Mouse (Mus musculus) A20 (cell line): ENCODE measurements at regions not wholly inside any gene's neighbourhood (a gene's known extent, or its start where the extent isn't known, plus 50 kb on each side); places are given as distances from the start of the nearest gene placed in this dataset.
A peak's percentile ranks its signal among the peaks of the same experiment; 100 is the strongest.

Experiments used
- DNase-seq: peaks from one replicate; pipeline ENCODE4 v3.0.0-alpha.2; 2011; ENCODE audit warnings: low read depth, low spot score

DNA sequence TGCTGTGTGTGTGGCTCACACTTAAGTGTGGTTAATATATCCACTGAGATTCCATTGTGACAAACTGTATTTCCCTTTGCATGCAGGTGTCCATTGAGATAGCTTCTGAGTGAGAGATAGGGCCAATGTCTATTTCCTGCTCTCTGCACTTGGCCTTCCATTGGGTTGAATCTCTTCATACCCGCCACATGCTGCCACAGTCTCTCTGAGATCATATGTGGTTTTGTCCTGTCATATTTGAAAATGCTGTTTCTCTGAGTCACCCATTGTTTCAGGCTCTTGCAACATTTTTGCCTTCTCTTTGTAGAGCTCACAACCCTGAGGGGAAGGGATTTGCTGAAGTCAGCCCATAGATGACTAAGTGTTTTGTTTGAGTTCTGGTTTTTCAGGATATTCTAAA lies 2081.3 kb downstream of the Olfm4 start:
- DNase-seq = no peak

- no peak for DNase-seq
These were observed 2117.8 kb downstream of the Olfm4 start for GRCm38 (mm10) chr14:82101643-82102042.

DNA sequence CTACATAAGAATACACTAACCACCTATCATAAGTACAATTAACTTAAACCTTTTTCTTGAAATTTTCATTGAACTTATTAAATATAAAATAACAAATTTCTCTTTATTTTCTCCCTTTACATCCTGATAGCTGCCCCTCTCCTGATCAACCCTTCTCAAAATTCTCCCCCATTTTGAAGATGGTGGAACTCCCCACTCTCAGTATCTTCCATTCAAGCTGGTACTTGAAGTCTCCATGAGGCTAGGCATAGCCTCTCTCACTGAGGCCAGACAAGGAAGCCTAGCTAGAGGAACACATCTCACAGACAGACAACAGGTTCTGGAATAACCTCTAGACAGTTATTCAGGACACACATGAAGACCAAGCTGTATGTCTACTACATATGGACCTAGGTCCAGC lies 2129.0 kb downstream of the Olfm4 start:
- DNase-seq = no peak

- no peak for DNase-seq
These were observed 2165.1 kb downstream of the Olfm4 start for GRCm38 (mm10) chr14:82148827-82149498.

- DNase-seq = no peak
These were observed 2201.5 kb downstream of the Olfm4 start for GRCm38 (mm10) chr14:82185334-82185733.

GRCm38 (mm10) chr14:82210402-82210801 lies 2226.5 kb downstream of the Olfm4 start:
- no peak for DNase-seq

DNA sequence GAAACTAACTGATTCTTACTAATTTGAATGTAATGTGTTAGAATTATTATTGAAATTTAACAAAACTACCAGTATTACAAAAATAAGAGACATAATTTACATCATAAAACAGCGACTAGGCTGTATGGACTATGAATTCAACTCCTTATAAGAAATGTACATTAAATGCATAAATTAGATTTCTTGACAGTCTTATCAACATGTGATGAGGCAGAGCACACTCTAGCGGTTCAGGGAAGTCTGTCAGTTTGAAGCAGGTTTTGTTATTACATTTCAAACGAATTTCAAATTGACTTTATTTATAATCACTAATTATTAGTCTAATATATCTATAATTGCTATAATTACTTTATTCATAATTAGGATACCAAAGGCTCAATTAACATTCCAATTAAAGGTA lies 2214.8 kb upstream of the Pcdh17 start:
- DNase-seq = no peak

DNA sequence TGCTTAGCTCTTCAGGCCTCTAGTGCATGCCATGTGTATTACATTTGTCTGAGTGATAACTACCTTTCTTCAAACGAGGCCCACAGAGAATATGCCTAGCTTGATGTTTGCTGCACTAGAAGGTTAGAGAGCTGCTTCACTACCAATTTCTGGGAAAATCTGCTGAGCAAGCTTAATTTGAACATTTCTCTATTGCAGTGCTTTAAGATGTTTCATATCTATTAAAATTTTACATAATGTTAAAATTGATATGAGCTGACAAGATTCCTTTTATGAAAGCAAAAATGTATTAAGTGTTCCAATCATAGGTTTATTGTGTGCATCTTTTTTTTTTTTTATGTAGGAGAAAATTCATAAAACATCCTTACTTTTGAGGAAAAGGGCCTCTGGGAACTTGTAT lies 2207.1 kb upstream of the Pcdh17 start:
- no peak for DNase-seq

- peak; percentile 54 for DNase-seq
These were observed 2200.0 kb upstream of the Pcdh17 start for GRCm38 (mm10) chr14:82243321-82243720.

- DNase-seq = no peak
These were observed 2198.5 kb upstream of the Pcdh17 start for GRCm38 (mm10) chr14:82244891-82245290.
